Mouse (Mus musculus): ENCODE results near the gene Ghsr.

Ghsr gene

GRCm38 (mm10) chr3:27411286-27411685, 40.1 kb downstream of the Ghsr start:
- no peak for DNase-seq

- DNase-seq = no peak
Measured at GRCm38 (mm10) chr3:27413566-27413965, 42.4 kb downstream of the Ghsr start.

DNA sequence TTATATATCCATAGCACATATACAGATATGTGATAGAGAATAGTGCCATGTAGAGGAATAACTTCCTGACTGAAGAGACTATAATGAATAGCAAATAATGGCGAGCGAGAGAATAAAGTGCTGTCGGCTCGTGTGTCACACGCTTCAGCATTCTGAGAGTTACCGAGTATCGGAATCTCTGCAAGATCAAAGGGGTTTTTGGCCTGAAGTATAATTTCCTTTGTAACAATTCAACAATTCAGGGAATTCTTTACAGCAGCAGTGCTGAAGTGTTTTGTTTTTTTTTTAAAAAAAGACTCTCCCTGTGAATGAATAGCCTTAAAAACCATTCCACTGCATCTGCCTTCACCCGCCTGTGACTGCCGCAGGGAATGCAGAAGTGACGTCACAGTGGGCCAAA, 45.6 kb downstream of the Ghsr start:
- DNase-seq = no peak

GRCm38 (mm10) chr3:27418602-27419001, 47.5 kb downstream of the Ghsr start:
- DNase-seq = no peak

GRCm38 (mm10) chr3:27421980-27422379, 50.8 kb downstream of the Ghsr start:
- DNase-seq = no peak

DNA sequence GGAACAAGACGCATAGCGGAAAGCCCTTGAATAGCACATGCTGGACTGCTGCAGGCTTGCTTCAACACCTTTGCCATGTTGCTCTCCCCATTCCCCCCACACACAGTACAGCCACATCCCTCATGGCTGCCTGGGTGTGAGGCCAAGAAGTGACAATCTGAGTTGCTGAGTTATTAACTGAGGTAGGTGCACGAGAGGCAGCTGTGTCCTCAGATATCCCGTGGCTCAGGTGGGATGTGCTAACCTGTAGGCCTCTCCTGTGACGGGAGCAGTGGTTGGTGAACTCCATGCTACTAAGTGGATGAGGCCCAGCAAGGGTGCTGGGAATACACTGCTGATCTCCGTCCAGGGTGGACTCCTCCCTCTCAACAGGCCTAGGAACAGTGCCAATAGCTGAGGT, 51.4 kb downstream of the Ghsr start:
- no peak for DNase-seq

- DNase-seq = no peak
Measured at GRCm38 (mm10) chr3:27424049-27424667, 53.0 kb downstream of the Ghsr start.

- no peak for DNase-seq
Measured at GRCm38 (mm10) chr3:27427406-27427805, 56.3 kb downstream of the Ghsr start.
